9 mouse cellular contexts compared by ENCODE assay signal in the genomic region with DNA sequence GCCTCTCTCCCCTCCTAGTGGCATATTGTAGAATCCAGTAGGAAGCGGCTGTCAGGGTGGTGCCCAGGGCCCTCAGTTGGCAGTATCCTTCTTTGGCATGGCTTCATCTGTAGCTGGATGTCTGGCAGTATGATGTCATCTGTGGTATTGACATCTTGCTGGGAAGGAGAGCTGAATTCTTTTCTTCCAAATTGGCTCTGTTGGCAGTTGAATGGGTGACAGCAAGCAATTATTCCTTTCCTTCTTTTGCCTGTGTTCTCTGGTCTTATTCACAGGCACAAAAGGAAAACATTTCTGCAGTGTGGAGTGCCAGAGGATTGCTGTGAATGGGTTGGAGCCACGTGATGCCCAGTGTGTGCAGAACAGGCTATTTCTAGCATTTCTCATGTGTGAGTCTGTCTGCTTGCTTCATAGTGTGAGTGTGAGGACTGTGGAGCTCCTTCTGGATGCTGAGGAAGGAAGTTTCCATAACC.
DNase-seq lines count a peak whose midpoint lies in the region; ATAC-seq and TF ChIP-seq lines count a peak whose summit lies in the region.
"Had no signal": no experiment of that assay in that cellular context is flagged by ENCODE, and none has a peak within 500 bp of the region (broad histone marks: within the 10 kb centered on the region; RNA-seq: fewer than 3 reads in every experiment).

No protein-coding gene starts in this region.

- no peak overlapping the region for H3K4me2 ChIP-seq in midbrain, embryonic 12.5 days (replicated peaks)

- no peak for TF ChIP-seq CTCF in gastrocnemius, adult 2 months (IDR thresholded peaks at IDR 0.05)
- no peak for TF ChIP-seq CTCF in thymus, adult 2 months (IDR thresholded peaks at IDR 0.05; ENCODE audit: borderline replicate concordance, control insufficient read depth, extremely low read depth, insufficient read depth, low read length, poor library complexity)

- H3K4me1 ChIP-seq in midbrain, embryonic 12.5 days: peaks cover 20% of the 10 kb centered on the region
- no peaks in the 10 kb centered on the region for H3K4me1 ChIP-seq in thymus, adult 2 months (replicated peaks; ENCODE audit: control insufficient read depth, insufficient read depth, low read length)

- intact Hi-C loops in gastrocnemius, adult 2 months (cut with DNase I): no loop called here

- no peaks in the 10 kb centered on the region for H3K9me3 ChIP-seq in midbrain, embryonic 12.5 days
- H3K9me3 ChIP-seq: G1E had no signal

- H3K4me3 ChIP-seq in gastrocnemius, adult 2 months: no peak overlapping the region
- no peak overlapping the region for H3K4me3 ChIP-seq in midbrain, embryonic 12.5 days
- H3K4me3 ChIP-seq in thymus, adult 2 months (ENCODE audit: control insufficient read depth, insufficient read depth, low read length): no peak overlapping the region

- no peaks in the 10 kb centered on the region; the same call in 1 of the 2 replicates for H3K27me3 ChIP-seq in midbrain, embryonic 12.5 days
- H3K27me3 ChIP-seq in thymus, adult 2 months (ENCODE audit: control insufficient read depth, insufficient read depth, low read length): no peaks in the 10 kb centered on the region

- peak; percentile 87 for ATAC-seq in midbrain, embryonic 12.5 days (ENCODE audit: low FRiP score, low read depth)

- 51% methylated on average over 2 of the region's 2 CpGs for WGBS in midbrain, embryonic 12.5 days
- WGBS in thymus, adult 2 months: 64% methylated on average over 2 of the region's 2 CpGs

- TF ChIP-seq POLR2A in thymus, adult 2 months (IDR thresholded peaks at IDR 0.05; ENCODE audit: control insufficient read depth, extremely low read depth, insufficient read depth, low read length, poor library complexity): no peak

- no peak overlapping the region for H3K9ac ChIP-seq in midbrain, embryonic 12.5 days (replicated peaks)

- peak; percentile 16 for DNase-seq in retina, postnatal 1 day
- DNase-seq in retina, embryonic 14.5 days (ENCODE audit: low spot score): no peak
- DNase-seq in gastrocnemius, adult 2 months: peak; percentile 28
- DNase-seq in layer of hippocampus, postnatal 36 days: peak; percentile 42 to 50
- DNase-seq in thymus, adult 2 months: no peak
- no peak for DNase-seq in kidney, postnatal 25 days
- no peak for DNase-seq in kidney, adult 18-20 months

- no peak overlapping the region for H3K27ac ChIP-seq in gastrocnemius, adult 2 months
- peak overlapping the region; percentile 30; the same call in 1 of the 2 replicates for H3K27ac ChIP-seq in midbrain, embryonic 12.5 days (replicated peaks)
- H3K27ac ChIP-seq in thymus, adult 2 months (ENCODE audit: control insufficient read depth, insufficient read depth, low read length): no peak overlapping the region

- H3K36me3 ChIP-seq in midbrain, embryonic 12.5 days: no peaks in the 10 kb centered on the region
- no peaks in the 10 kb centered on the region for H3K36me3 ChIP-seq in thymus, adult 2 months (ENCODE audit: control insufficient read depth, insufficient read depth, low read length)
- H3K36me3 ChIP-seq: G1E had no signal

Comparison
In these comparisons a context has a peak if more than half of its experiments do, and no peak if none do; other contexts are left out.
1. DNase-seq: peak in retina, postnatal 1 day (single experiment), gastrocnemius, adult 2 months (single experiment) and layer of hippocampus, postnatal 36 days (2 of 2); none in retina, embryonic 14.5 days (single experiment), thymus, adult 2 months (single experiment), kidney, postnatal 25 days (0 of 2) and kidney, adult 18-20 months (single experiment).